Mouse (Mus musculus): ENCODE measurements around the gene Eif2b3. TPM values are rescaled to one million over a fixed set of nuclear protein-coding genes. Genes with fewer than 3 reads are reported as not detected.
A peak's percentile ranks its signal among the peaks of the same experiment; 100 is the strongest.

Eif2b3 gene
- total and polyA plus RNA-seq, 3 experiments = 49.9 to 96.2 (median 84.9) TPM

DNA sequence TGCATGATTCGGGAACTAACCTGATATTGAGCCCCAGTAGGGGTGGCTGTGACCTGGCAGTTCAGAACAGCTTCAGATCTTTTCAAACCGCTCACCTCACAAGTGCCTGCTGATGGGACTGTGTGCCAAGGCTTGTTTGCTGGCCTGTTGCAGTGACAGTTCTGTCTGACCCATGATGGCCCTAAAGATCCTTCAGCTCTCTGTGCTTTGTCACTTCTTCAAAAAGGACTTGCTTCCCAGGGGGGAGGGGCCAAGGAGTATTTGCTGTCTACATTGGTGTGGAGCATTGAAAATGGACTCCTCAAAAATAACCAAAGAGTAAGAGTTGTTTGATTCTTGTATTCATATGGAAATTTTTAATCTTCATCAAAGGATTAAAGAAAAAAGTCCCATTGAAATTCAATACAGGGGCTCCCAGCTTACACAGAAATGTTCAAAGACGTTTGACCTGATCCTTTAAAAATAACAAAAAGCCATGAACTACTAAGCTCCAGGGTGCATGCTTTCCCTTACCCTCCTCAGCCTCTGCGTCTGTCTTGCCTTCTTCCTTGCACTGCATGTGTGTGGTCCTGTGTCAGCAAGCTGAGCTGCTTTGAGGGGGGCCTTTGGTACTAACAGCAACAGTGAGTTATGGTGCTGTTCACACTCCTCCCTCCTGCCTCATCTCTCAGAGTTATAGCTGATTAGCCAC is 43.6 kb downstream of the Eif2b3 start:
- Histone ChIP-seq H3K9ac (ENCODE audit: insufficient read depth, low read depth) (no peak overlapping the region), H3K79me2 (replicated peaks; ENCODE audit: control insufficient read depth, extremely low read depth, insufficient read depth, poor library complexity, severe bottlenecking) (no peaks in the 10 kb centered on the region), H3K9me3 (replicated peaks; ENCODE audit: low read length) (no peaks in the 10 kb centered on the region), H3K27me3 (replicated peaks) (no peaks in the 10 kb centered on the region), H3K27ac (ENCODE audit: insufficient read depth, low read depth) (no peak overlapping the region), H3K36me3 (replicated peaks in 1 of 2; ENCODE audit: control insufficient read depth in 1 of 2, insufficient read depth in 1 of 2, low read length in 1 of 2) (peaks cover 25 to 90% of the 10 kb centered on the region in 2 experiments), H3K4me3 (replicated peaks in 1 of 3; ENCODE audit: low read depth in 2 of 3, low read length in 2 of 3, poor library complexity in 1 of 3) (no peak overlapping the region), H3K4me2 (ENCODE audit: insufficient read depth, low read depth, poor library complexity, severe bottlenecking) (no peak overlapping the region), H3K4me1 (ENCODE audit: control insufficient read depth in 1 of 2, insufficient read depth in 2 of 2) (peaks cover 0 to 24% of the 10 kb centered on the region in 2 experiments; a peak in 2 of 4 replicates)
- peak; percentile 8 for DNase-seq (ENCODE audit: extremely low read depth)
- dilution Hi-C loops (cut with MboI; ENCODE audit: extremely low pct_ligation_motif_present, extremely low pct_unique_long_range_greater_than_20kb, low sequenced_read_pairs) = no loop called here
- TF ChIP-seq MAZ (IDR thresholded peaks at IDR 0.05; ENCODE audit: low read depth, low read length) (no peak), MYC (IDR thresholded peaks at IDR 0.05; ENCODE audit: low read depth, low read length) (no peak), ZKSCAN1 (IDR thresholded peaks at IDR 0.05; ENCODE audit: borderline replicate concordance, low read depth, low read length) (no peak), ZMIZ1 (IDR thresholded peaks at IDR 0.05; ENCODE audit: low read depth, low read length) (no peak), E2F4 (IDR thresholded peaks at IDR 0.05; ENCODE audit: insufficient replicate concordance, low read depth, low read length) (no peak), MXI1 (IDR thresholded peaks at IDR 0.05; ENCODE audit: low read depth, low read length) (no peak), TBP (conservative IDR thresholded peaks at IDR 0.05; ENCODE audit: low read depth, low read length) (no peak), JUND (conservative IDR thresholded peaks at IDR 0.05; ENCODE audit: low read depth, low read length) (no peak), MAFK (IDR thresholded peaks at IDR 0.05; ENCODE audit: insufficient replicate concordance, low read length) (no peak), BHLHE40 (IDR thresholded peaks at IDR 0.05; ENCODE audit: low read depth, low read length) (no peak), ELF1 (IDR thresholded peaks at IDR 0.05; ENCODE audit: low read depth, low read length) (no peak), USF1 (IDR thresholded peaks at IDR 0.05; ENCODE audit: low read depth, low read length) (no peak), NELFE (IDR thresholded peaks at IDR 0.05; ENCODE audit: low read depth, low read length) (no peak), CHD1 (IDR thresholded peaks at IDR 0.05; ENCODE audit: low read depth, low read length) (no peak), SIN3A (IDR thresholded peaks at IDR 0.05; ENCODE audit: low read length) (no peak), CHD2 (IDR thresholded peaks at IDR 0.05; ENCODE audit: low read length) (no peak), POLR2A (IDR thresholded peaks at IDR 0.05; ENCODE audit: low read depth, low read length) (no peak), ZNF384 (IDR thresholded peaks at IDR 0.05; ENCODE audit: low read depth, low read length) (no peak), RAD21 (IDR thresholded peaks at IDR 0.05; ENCODE audit: low read depth, low read length) (no peak)
- in situ Hi-C loops (cut with MboI; ENCODE audit: low pct_ligation_motif_present, low pct_unique_long_range_greater_than_20kb, low sequenced_read_pairs) = no loop called here

DNA sequence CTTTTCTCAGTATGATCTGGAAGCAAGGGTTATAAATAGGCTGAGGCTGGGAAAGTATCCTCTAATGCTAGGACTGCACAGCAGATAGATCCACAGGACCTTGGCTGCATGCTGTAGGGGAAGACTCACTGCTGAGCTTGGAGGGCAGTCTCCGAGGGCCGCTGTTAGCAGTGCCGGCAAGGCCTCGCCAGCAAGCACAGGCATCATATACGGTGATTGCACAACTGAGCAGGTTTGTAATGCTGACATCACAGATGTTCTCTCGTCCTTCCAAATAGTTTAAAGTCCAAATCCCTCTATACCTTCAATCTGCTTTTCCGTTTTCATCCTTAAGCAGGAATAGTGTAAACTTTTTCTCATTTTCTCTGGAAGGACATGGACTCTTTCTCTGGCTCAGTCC is 48.8 kb downstream of the Eif2b3 start:
- DNase-seq (ENCODE audit: extremely low read depth) = no peak
- dilution Hi-C loops (cut with MboI; ENCODE audit: extremely low pct_ligation_motif_present, extremely low pct_unique_long_range_greater_than_20kb, low sequenced_read_pairs) = no loop called here
- peaks cover 53 to 95% of the 10 kb centered on the region in 2 experiments for H3K36me3 ChIP-seq (replicated peaks in 1 of 2; ENCODE audit: control insufficient read depth in 1 of 2, insufficient read depth in 1 of 2, low read length in 1 of 2)

More for the DNA sequence above, 48.8 kb downstream of the Eif2b3 start:
- Histone ChIP-seq H3K27me3 (replicated peaks) (no peaks in the 10 kb centered on the region), H3K4me3 (replicated peaks in 1 of 3; ENCODE audit: low read depth in 2 of 3, low read length in 2 of 3, poor library complexity in 1 of 3) (no peak overlapping the region), H3K9me3 (replicated peaks; ENCODE audit: low read length) (no peaks in the 10 kb centered on the region), H3K27ac (ENCODE audit: insufficient read depth, low read depth) (no peak overlapping the region), H3K4me1 (ENCODE audit: control insufficient read depth in 1 of 2, insufficient read depth in 2 of 2) (peaks cover 0 to 9% of the 10 kb centered on the region in 2 experiments; a peak in 2 of 4 replicates), H3K79me2 (replicated peaks; ENCODE audit: control insufficient read depth, extremely low read depth, insufficient read depth, poor library complexity, severe bottlenecking) (no peaks in the 10 kb centered on the region), H3K4me2 (ENCODE audit: insufficient read depth, low read depth, poor library complexity, severe bottlenecking) (no peak overlapping the region), H3K9ac (ENCODE audit: insufficient read depth, low read depth) (no peak overlapping the region)
- in situ Hi-C loops (cut with MboI; ENCODE audit: low pct_ligation_motif_present, low pct_unique_long_range_greater_than_20kb, low sequenced_read_pairs) = no loop called here
- TF ChIP-seq MYC (IDR thresholded peaks at IDR 0.05; ENCODE audit: low read depth, low read length) (no peak), RCOR1 (conservative IDR thresholded peaks at IDR 0.05; ENCODE audit: low read depth, low read length) (no peak), USF1 (IDR thresholded peaks at IDR 0.05; ENCODE audit: low read depth, low read length) (no peak), MAFK (IDR thresholded peaks at IDR 0.05; ENCODE audit: insufficient replicate concordance, low read length) (no peak), UBTF (IDR thresholded peaks at IDR 0.05; ENCODE audit: low read depth, low read length) (no peak), RAD21 (IDR thresholded peaks at IDR 0.05; ENCODE audit: low read depth, low read length) (no peak), CHD1 (IDR thresholded peaks at IDR 0.05; ENCODE audit: low read depth, low read length) (no peak), JUND (conservative IDR thresholded peaks at IDR 0.05; ENCODE audit: low read depth, low read length) (no peak), ELF1 (IDR thresholded peaks at IDR 0.05; ENCODE audit: low read depth, low read length) (no peak), POLR2A (IDR thresholded peaks at IDR 0.05; ENCODE audit: low read depth, low read length) (no peak), MEF2A (IDR thresholded peaks at IDR 0.05; ENCODE audit: borderline replicate concordance, low read depth, low read length) (no peak), JUN (IDR thresholded peaks at IDR 0.05; ENCODE audit: insufficient read depth, low read depth, low read length) (no peak), ZNF384 (IDR thresholded peaks at IDR 0.05; ENCODE audit: low read depth, low read length) (no peak), CTCF (conservative IDR thresholded peaks at IDR 0.05 in 1 of 2, IDR thresholded peaks at IDR 0.05 in 1 of 2; ENCODE audit: low read depth in 2 of 2, low read length in 2 of 2) (no peak)
